Mouse (Mus musculus) bone marrow macrophage, adult 2 months (primary cell): ENCODE measurements around the gene Slc16a2. TPM values are rescaled to one million over a fixed set of nuclear protein-coding genes. Genes with fewer than 3 reads are reported as not detected.

Source experiments
- H3K27ac ChIP-seq: 2 replicates; pipeline ENCODE4 v1.5.1; 2012; ENCODE audit warnings: low read depth, low read length; ENCODE audit not compliant: insufficient read depth
- H3K4me1 ChIP-seq: 2 replicates; pipeline ENCODE4 v1.6.1; 2012; ENCODE audit warnings: low read length; ENCODE audit not compliant: control insufficient read depth, insufficient read depth
- H3K4me3 ChIP-seq: 2 replicates; pipeline ENCODE4 v1.5.1; 2012; ENCODE audit warnings: mild to moderate bottlenecking, low read length, moderate library complexity; ENCODE audit not compliant: insufficient read depth
- CTCF ChIP-seq: IDR thresholded peaks from 2 replicates; pipeline ENCODE4 v1.5.1; 2012; ENCODE audit warnings: low read depth, mild to moderate bottlenecking, low read length, moderate library complexity
- POLR2A ChIP-seq: IDR thresholded peaks from 2 replicates; pipeline ENCODE4 v1.6.1; 2012; ENCODE audit warnings: mild to moderate bottlenecking, low read depth, low read length, borderline replicate concordance
- polyA plus RNA-seq: library from polyadenylated mRNA; stranded (reverse); fragments of >200 nt; gene quantifications from 2 replicates; pipeline ENCODE4 v1.2.4, GENCODE M21; 2012; ENCODE audit not compliant: missing spikeins, insufficient read depth, insufficient read length

Slc16a2 gene
- polyA plus RNA-seq, 1 experiment, result not detected

GRCm38 (mm10) chrX:103741215-103742056 lies 80.3 kb downstream of the Slc16a2 start:
- TF ChIP-seq POLR2A (no peak), CTCF (no peak)
- H3K4me1 ChIP-seq, result peaks cover 10% of the 10 kb centered on the region
- H3K4me3 ChIP-seq, result no peak overlapping the region
- H3K27ac ChIP-seq, result no peak overlapping the region

- H3K27ac ChIP-seq, result no peak overlapping the region
- TF ChIP-seq CTCF (no peak), POLR2A (no peak)
Observed at GRCm38 (mm10) chrX:103734041-103734625, 87.7 kb downstream of the Slc16a2 start.

GRCm38 (mm10) chrX:103733091-103733490 lies 88.7 kb downstream of the Slc16a2 start:
- no peak overlapping the region for H3K4me3 ChIP-seq
- no peak overlapping the region for H3K27ac ChIP-seq
- TF ChIP-seq CTCF (no peak), POLR2A (no peak)
- H3K4me1 ChIP-seq, result no peaks in the 10 kb centered on the region

More at GRCm38 (mm10) chrX:103734041-103734625, 87.7 kb downstream of the Slc16a2 start:
- H3K4me3 ChIP-seq, result no peak overlapping the region
- no peaks in the 10 kb centered on the region for H3K4me1 ChIP-seq

GRCm38 (mm10) chrX:103732033-103732703 lies 89.6 kb downstream of the Slc16a2 start:
- TF ChIP-seq POLR2A (no peak), CTCF (no peak)
- Histone ChIP-seq H3K27ac (no peak overlapping the region), H3K4me3 (no peak overlapping the region), H3K4me1 (no peaks in the 10 kb centered on the region)

- TF ChIP-seq POLR2A, result no peak
- TF ChIP-seq CTCF, result no peak
- Histone ChIP-seq H3K4me3 (no peak overlapping the region), H3K27ac (no peak overlapping the region), H3K4me1 (no peaks in the 10 kb centered on the region)
Observed at GRCm38 (mm10) chrX:103722437-103722836, 99.3 kb downstream of the Slc16a2 start.

- TF ChIP-seq CTCF, result no peak
- no peak for TF ChIP-seq POLR2A
- H3K4me1 ChIP-seq, result no peaks in the 10 kb centered on the region
- no peak overlapping the region for H3K4me3 ChIP-seq
- no peak overlapping the region for H3K27ac ChIP-seq
Observed at GRCm38 (mm10) chrX:103719618-103720185, 102.1 kb downstream of the Slc16a2 start.

- Histone ChIP-seq H3K4me1 (no peaks in the 10 kb centered on the region), H3K27ac (no peak overlapping the region), H3K4me3 (no peak overlapping the region)
- no peak for TF ChIP-seq POLR2A
- no peak for TF ChIP-seq CTCF
Observed at GRCm38 (mm10) chrX:103712922-103713321, 108.9 kb downstream of the Slc16a2 start.

- Histone ChIP-seq H3K27ac (no peak overlapping the region), H3K4me3 (no peak overlapping the region), H3K4me1 (no peaks in the 10 kb centered on the region)
- TF ChIP-seq CTCF (no peak), POLR2A (no peak)
Observed at GRCm38 (mm10) chrX:103709671-103710070, 112.1 kb downstream of the Slc16a2 start.

GRCm38 (mm10) chrX:103708592-103708991 lies 113.2 kb downstream of the Slc16a2 start:
- Histone ChIP-seq H3K4me1 (no peaks in the 10 kb centered on the region), H3K27ac (no peak overlapping the region), H3K4me3 (no peak overlapping the region)
- TF ChIP-seq POLR2A, result no peak
- no peak for TF ChIP-seq CTCF
